Mouse (Mus musculus) liver, adult 2 months (tissue): Measurements from ENCODE around the gene Rgs10. TPM values are rescaled to one million over a fixed set of nuclear protein-coding genes. Genes with fewer than 3 reads are reported as not detected.

ENCODE experiments used
- DNase-seq: peaks from one replicate; pipeline ENCODE4 v3.0.0-alpha.2; 2011; ENCODE audit warnings: low read depth, low spot score; ENCODE audit errors: extremely low read depth
- H3K27ac ChIP-seq: fragments of 200-500 bp; replicated peaks from 2 replicates; pipeline ENCODE4 v1.5.1; 2012; ENCODE audit warnings: low read depth, mild to moderate bottlenecking, control low read depth, inconsistent platforms, low read length; ENCODE audit not compliant: insufficient read depth
- H3K27me3 ChIP-seq: fragments of 200-500 bp; 2 replicates; pipeline ENCODE4 v1.6.1; 2012; ENCODE audit warnings: mild to moderate bottlenecking, moderate library complexity, low read length, inconsistent platforms; ENCODE audit not compliant: control insufficient read depth, insufficient read depth
- H3K36me3 ChIP-seq: fragments of 200-500 bp; 2 replicates; pipeline ENCODE4 v1.6.1; 2012; ENCODE audit warnings: low read length, inconsistent platforms; ENCODE audit not compliant: control insufficient read depth, insufficient read depth
- H3K4me1 ChIP-seq: fragments of 200-500 bp; 2 replicates; pipeline ENCODE4 v1.6.1; 2011; ENCODE audit warnings: low read length; ENCODE audit not compliant: control insufficient read depth, insufficient read depth
- H3K4me3 ChIP-seq: fragments of 200-500 bp; 2 replicates; pipeline ENCODE4 v1.5.1; 2011; ENCODE audit warnings: low read depth, mild to moderate bottlenecking, control low read depth, low read length, moderate library complexity; ENCODE audit not compliant: insufficient read depth
- H3K79me2 ChIP-seq: fragments of 200-500 bp; 2 replicates; pipeline ENCODE4 v1.6.1; 2012; ENCODE audit warnings: inconsistent platforms, mild to moderate bottlenecking, low read length, moderate library complexity; ENCODE audit not compliant: control insufficient read depth, insufficient read depth
- H3K9ac ChIP-seq: fragments of 200-500 bp; 2 replicates; pipeline ENCODE4 v1.6.1; 2012; ENCODE audit warnings: low read depth, mild to moderate bottlenecking, control low read depth, inconsistent platforms, low read length
- CTCF ChIP-seq: fragments of 200-500 bp; IDR thresholded peaks from 2 replicates; pipeline ENCODE4 v1.5.1; 2011; ENCODE audit warnings: low read depth, low read length, control low read depth
- POLR2A ChIP-seq: fragments of 200-500 bp; IDR thresholded peaks from 2 replicates; pipeline ENCODE4 v1.6.1; 2011; ENCODE audit warnings: low read length, control low read depth; ENCODE audit not compliant: insufficient read depth; ENCODE audit errors: extremely low read depth
- WGBS: fragments of 180-500 bp; shearing (Covaris S2); methylation state at CpG from one replicate; pipeline ENCODE4 v1.1.7; 2018; 5-methylcytosine and 5-hydroxymethylcytosine counted together
- polyA plus RNA-seq: library from polyadenylated mRNA; depleted of rRNA; stranded (reverse); fragments of >200 nt; gene quantifications from 2 replicates; pipeline ENCODE4 v1.2.3, GENCODE M21; 2012
- total RNA-seq: library from RNA; depleted of rRNA; stranded (reverse); fragments of >200 nt; gene quantifications from 2 replicates; pipeline ENCODE4 v1.2.3, GENCODE M21; 2014

Rgs10 gene
- total and polyA plus RNA-seq, 2 experiments, result 1.5 to 3.4 TPM

- Histone ChIP-seq H3K79me2 (no peaks in the 10 kb centered on the region), H3K36me3 (no peaks in the 10 kb centered on the region), H3K4me3 (no peak overlapping the region), H3K27me3 (no peaks in the 10 kb centered on the region), H3K27ac (no peak overlapping the region), H3K4me1 (no peaks in the 10 kb centered on the region), H3K9ac (no peak overlapping the region)
- WGBS, result 87% methylated on average over 11 of the region's 11 CpGs
- TF ChIP-seq CTCF (no peak), POLR2A (no peak)
- DNase-seq, result no peak
Measured at GRCm38 (mm10) chr7:128376206-128376701, 42.3 kb downstream of the Rgs10 start.

GRCm38 (mm10) chr7:128374156-128374555, 44.4 kb downstream of the Rgs10 start:
- H3K4me3 ChIP-seq, result no peak overlapping the region
- TF ChIP-seq CTCF (no peak), POLR2A (no peak)
- no peak overlapping the region for H3K9ac ChIP-seq
- no peaks in the 10 kb centered on the region for H3K36me3 ChIP-seq
- DNase-seq, result no peak
- 92% methylated on average over 11 of the region's 11 CpGs for WGBS
- no peak overlapping the region for H3K27ac ChIP-seq
- H3K79me2 ChIP-seq, result no peaks in the 10 kb centered on the region
- no peaks in the 10 kb centered on the region for H3K4me1 ChIP-seq
- H3K27me3 ChIP-seq, result no peaks in the 10 kb centered on the region

- no peaks in the 10 kb centered on the region for H3K27me3 ChIP-seq
- no peak for DNase-seq
- H3K4me3 ChIP-seq, result no peak overlapping the region
- no peak overlapping the region for H3K9ac ChIP-seq
- no peaks in the 10 kb centered on the region for H3K36me3 ChIP-seq
- no peaks in the 10 kb centered on the region for H3K79me2 ChIP-seq
- H3K27ac ChIP-seq, result no peak overlapping the region
- WGBS, result 92% methylated on average over 8 of the region's 8 CpGs
- H3K4me1 ChIP-seq, result no peaks in the 10 kb centered on the region
- TF ChIP-seq POLR2A (no peak), CTCF (no peak)
Measured at GRCm38 (mm10) chr7:128373751-128374150, 44.8 kb downstream of the Rgs10 start.

- DNase-seq, result no peak
- H3K36me3 ChIP-seq, result no peaks in the 10 kb centered on the region
- 50% methylated on average over 3 of the region's 3 CpGs for WGBS
- no peak overlapping the region for H3K4me3 ChIP-seq
- H3K79me2 ChIP-seq, result no peaks in the 10 kb centered on the region
- no peaks in the 10 kb centered on the region for H3K4me1 ChIP-seq
- H3K27ac ChIP-seq, result no peak overlapping the region
- TF ChIP-seq POLR2A (no peak), CTCF (peak; percentile 66; the same call in 1 of the 2 replicates)
- H3K27me3 ChIP-seq, result no peaks in the 10 kb centered on the region
- no peak overlapping the region for H3K9ac ChIP-seq
Measured at GRCm38 (mm10) chr7:128372331-128372730, 46.2 kb downstream of the Rgs10 start.

- H3K27me3 ChIP-seq, result no peaks in the 10 kb centered on the region
- TF ChIP-seq POLR2A, result no peak
- TF ChIP-seq CTCF, result no peak
- H3K4me3 ChIP-seq, result no peak overlapping the region
- DNase-seq, result no peak
- H3K36me3 ChIP-seq, result no peaks in the 10 kb centered on the region
- no peaks in the 10 kb centered on the region for H3K79me2 ChIP-seq
- no peak overlapping the region; the same call in 1 of the 2 replicates for H3K27ac ChIP-seq
- H3K4me1 ChIP-seq, result no peaks in the 10 kb centered on the region
- 46% methylated on average over 12 of the region's 12 CpGs for WGBS
- no peak overlapping the region for H3K9ac ChIP-seq
Measured at GRCm38 (mm10) chr7:128369366-128369765, 49.2 kb downstream of the Rgs10 start.

GRCm38 (mm10) chr7:128368828-128369227, 49.7 kb downstream of the Rgs10 start:
- Histone ChIP-seq H3K36me3 (no peaks in the 10 kb centered on the region), H3K9ac (no peak overlapping the region), H3K4me1 (no peaks in the 10 kb centered on the region), H3K27ac (no peak overlapping the region; the same call in 1 of the 2 replicates), H3K4me3 (no peak overlapping the region), H3K27me3 (no peaks in the 10 kb centered on the region), H3K79me2 (no peaks in the 10 kb centered on the region)
- no peak for DNase-seq
- 87% methylated on average over 6 of the region's 6 CpGs for WGBS
- TF ChIP-seq CTCF (no peak), POLR2A (no peak)
